In genomic region chr9:8340628-8341027, GRCm38 (mm10) we compare ENCODE assay signal across 27 mouse cellular contexts.
DNase-seq lines count a peak whose midpoint lies in the region; ATAC-seq and TF ChIP-seq lines count a peak whose summit lies in the region.
"Had no signal": no experiment of that assay in that cellular context is flagged by ENCODE, and none has a peak within 500 bp of the region (broad histone marks: within the 10 kb centered on the region; RNA-seq: fewer than 3 reads in every experiment).

No protein-coding gene starts in this region.

- peak; percentile 41 for DNase-seq in brain, embryonic 14.5 days (ENCODE audit: low read depth)
- peak; percentile 7 for DNase-seq in cerebellum, adult 9-11 months
- DNase-seq in layer of hippocampus, adult 9-10 months (ENCODE audit: low spot score) = peak; percentile 36
- no peak for DNase-seq in heart, adult 2 months
- DNase-seq in spleen, postnatal 14 days (ENCODE audit: low spot score in 2 of 2) = no peak
- DNase-seq: adrenal gland, adult 8-10 months; B cell, adult 2 months; embryo, embryonic 11 days; gastrocnemius, postnatal 10 days; heart, postnatal 10 days; kidney, adult 8-10 months; kidney, postnatal 14 days; liver, embryonic 13.5 days; lung, adult 2 months; lung, postnatal 14 days had no signal

- H3K4me2 ChIP-seq in forebrain, embryonic 16.5 days (ENCODE audit: low read length) = no peak overlapping the region
- H3K4me2 ChIP-seq in forebrain, embryonic 13.5 days = no peak overlapping the region
- H3K4me2 ChIP-seq: embryonic facial prominence, embryonic 15.5 days; heart, embryonic 11.5 days; intestine, embryonic 15.5 days; liver, embryonic 13.5 days; midbrain, embryonic 11.5 days; neural tube, embryonic 15.5 days had no signal

- TF ChIP-seq POLR2A in brain, embryonic 14.5 days (IDR thresholded peaks at IDR 0.05; ENCODE audit: borderline replicate concordance, extremely low read depth, insufficient read depth, insufficient read length, poor library complexity, severe bottlenecking) = no peak
- no peak for TF ChIP-seq POLR2A in heart, adult 2 months (IDR thresholded peaks at IDR 0.05; ENCODE audit: insufficient read depth, low read depth, low read length)

- no peaks in the 10 kb centered on the region for H3K79me2 ChIP-seq in heart, adult 2 months (replicated peaks; ENCODE audit: control insufficient read depth, insufficient read depth, low read length)

- H3K4me3 ChIP-seq in forebrain, embryonic 16.5 days (replicated peaks; ENCODE audit: low read length) = no peak overlapping the region
- no peak overlapping the region for H3K4me3 ChIP-seq in forebrain, embryonic 13.5 days
- no peak overlapping the region for H3K4me3 ChIP-seq in heart, adult 2 months
- H3K4me3 ChIP-seq: embryonic facial prominence, embryonic 15.5 days; hindbrain, embryonic 10.5 days; intestine, embryonic 15.5 days; liver, embryonic 13.5 days; neural tube, embryonic 15.5 days had no signal

- peak; percentile 52; the same call in 1 of the 2 replicates for ATAC-seq in forebrain, embryonic 16.5 days
- ATAC-seq in forebrain, embryonic 13.5 days = no peak
- ATAC-seq: hindbrain, embryonic 16.5 days; intestine, embryonic 15.5 days had no signal

- WGBS in forebrain, embryonic 16.5 days = 51% methylated on average over 1 of the region's 1 CpGs
- 62% methylated on average over 1 of the region's 1 CpGs for WGBS in forebrain, embryonic 13.5 days
- 68% methylated on average over 1 of the region's 1 CpGs for WGBS in heart, adult 2 months

- intact Hi-C loops in heart, adult 2 months (cut with DNase I) = no loop called here

- no peak for TF ChIP-seq CTCF in brain, embryonic 14.5 days (IDR thresholded peaks at IDR 0.05; ENCODE audit: borderline replicate concordance, extremely low read depth, insufficient read depth, insufficient read length)
- no peak for TF ChIP-seq CTCF in heart, adult 2 months (IDR thresholded peaks at IDR 0.05)

- H3K9me3 ChIP-seq in forebrain, embryonic 16.5 days (ENCODE audit: control insufficient read depth, low read length) = no peaks in the 10 kb centered on the region
- H3K9me3 ChIP-seq in forebrain, embryonic 13.5 days (replicated peaks) = no peaks in the 10 kb centered on the region
- H3K9me3 ChIP-seq: embryonic facial prominence, embryonic 15.5 days; G1E; hindbrain, embryonic 10.5 days; intestine, embryonic 15.5 days; liver, embryonic 13.5 days; neural tube, embryonic 15.5 days had no signal

- no peaks in the 10 kb centered on the region for H3K27me3 ChIP-seq in forebrain, embryonic 16.5 days (replicated peaks; ENCODE audit: control insufficient read depth, insufficient read depth, low read length)
- no peaks in the 10 kb centered on the region for H3K27me3 ChIP-seq in forebrain, embryonic 13.5 days
- H3K27me3 ChIP-seq in heart, adult 2 months (ENCODE audit: control insufficient read depth, insufficient read depth, low read length) = no peaks in the 10 kb centered on the region
- H3K27me3 ChIP-seq: CH12.LX; embryonic facial prominence, embryonic 15.5 days; intestine, embryonic 15.5 days; liver, embryonic 13.5 days; neural tube, embryonic 15.5 days had no signal

- H3K27ac ChIP-seq in forebrain, embryonic 16.5 days (ENCODE audit: low read length) = no peak overlapping the region
- no peak overlapping the region for H3K27ac ChIP-seq in forebrain, embryonic 13.5 days
- H3K27ac ChIP-seq in heart, adult 2 months = no peak overlapping the region
- H3K27ac ChIP-seq: embryonic facial prominence, embryonic 15.5 days; hindbrain, embryonic 10.5 days; intestine, embryonic 15.5 days; liver, embryonic 13.5 days; neural tube, embryonic 15.5 days; stomach, postnatal 0 days had no signal

- H3K36me3 ChIP-seq in forebrain, embryonic 16.5 days (ENCODE audit: control insufficient read depth, insufficient read depth) = no peaks in the 10 kb centered on the region
- H3K36me3 ChIP-seq in forebrain, embryonic 13.5 days (ENCODE audit: poor library complexity, severe bottlenecking) = no peaks in the 10 kb centered on the region
- H3K36me3 ChIP-seq in heart, adult 2 months (ENCODE audit: control insufficient read depth, insufficient read depth, low read length) = no peaks in the 10 kb centered on the region
- H3K36me3 ChIP-seq: embryonic facial prominence, embryonic 15.5 days; G1E; hindbrain, embryonic 10.5 days; intestine, embryonic 15.5 days; liver, embryonic 13.5 days; neural tube, embryonic 15.5 days had no signal

- no peak overlapping the region for H3K9ac ChIP-seq in forebrain, embryonic 16.5 days (replicated peaks; ENCODE audit: low read depth, low read length)
- no peak overlapping the region for H3K9ac ChIP-seq in forebrain, embryonic 13.5 days
- no peak overlapping the region for H3K9ac ChIP-seq in heart, adult 2 months (ENCODE audit: low read depth, low read length)
- H3K9ac ChIP-seq: embryonic facial prominence, embryonic 15.5 days; intestine, embryonic 15.5 days; liver, embryonic 13.5 days; neural tube, embryonic 15.5 days had no signal

- no peaks in the 10 kb centered on the region for H3K4me1 ChIP-seq in forebrain, embryonic 16.5 days (replicated peaks; ENCODE audit: control insufficient read depth, insufficient read depth, low read length)
- no peaks in the 10 kb centered on the region for H3K4me1 ChIP-seq in forebrain, embryonic 13.5 days
- no peaks in the 10 kb centered on the region for H3K4me1 ChIP-seq in heart, adult 2 months (ENCODE audit: control insufficient read depth, insufficient read depth, low read length)
- H3K4me1 ChIP-seq: embryonic facial prominence, embryonic 15.5 days; hindbrain, embryonic 10.5 days; intestine, embryonic 15.5 days; liver, embryonic 13.5 days; neural tube, embryonic 15.5 days had no signal

- TF ChIP-seq EP300 in heart, adult 2 months (IDR thresholded peaks at IDR 0.05; ENCODE audit: insufficient read depth, low read depth, low read length) = no peak

Comparison
In these comparisons a context has a peak if more than half of its experiments do, and no peak if none do; other contexts are left out.
1. DNase-seq: peak in brain, embryonic 14.5 days (single experiment), cerebellum, adult 9-11 months (single experiment) and layer of hippocampus, adult 9-10 months (single experiment); none in heart, adult 2 months (0 of 2) and spleen, postnatal 14 days (0 of 2).